9 mouse cellular contexts compared by ENCODE assay signal in the genomic region with DNA sequence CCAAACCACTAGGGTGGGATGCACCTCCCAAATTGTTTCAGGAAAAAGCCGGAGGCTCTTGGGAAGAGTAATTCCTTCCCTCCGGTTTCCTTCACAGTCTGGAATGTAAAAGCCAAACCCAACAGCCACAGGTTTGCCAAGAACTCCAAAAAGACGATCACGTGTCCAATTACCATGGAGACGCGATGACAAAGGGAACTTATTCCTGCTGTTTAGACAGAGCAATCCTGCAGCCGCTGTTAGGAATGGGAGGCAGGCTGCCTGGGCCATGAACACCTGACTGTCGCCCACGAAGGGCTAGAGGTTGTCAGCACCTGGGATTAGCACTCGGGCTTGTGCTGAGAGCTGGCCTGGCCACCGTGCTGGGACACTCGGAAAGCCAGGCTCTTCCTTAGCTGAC.
DNase-seq lines count a peak whose midpoint lies in the region; ATAC-seq and TF ChIP-seq lines count a peak whose summit lies in the region.
"Had no signal": no experiment of that assay in that cellular context is flagged by ENCODE, and none has a peak within 500 bp of the region (broad histone marks: within the 10 kb centered on the region; RNA-seq: fewer than 3 reads in every experiment).

No protein-coding gene starts in this region.

- H3K9ac ChIP-seq in hindbrain, embryonic 15.5 days = no peak overlapping the region

- H3K27ac ChIP-seq in hindbrain, embryonic 15.5 days (replicated peaks) = no peak overlapping the region

- H3K4me1 ChIP-seq in hindbrain, embryonic 15.5 days (replicated peaks) = 0 out of 2 replicates have a peak, but pooled peaks cover 10% of the 10 kb centered on the region
- H3K4me1 ChIP-seq in lung, adult 2 months (ENCODE audit: control insufficient read depth, insufficient read depth, low read length) = no peaks in the 10 kb centered on the region

- no peaks in the 10 kb centered on the region for H3K36me3 ChIP-seq in hindbrain, embryonic 15.5 days

- 54% methylated on average over 12 of the region's 12 CpGs for WGBS in hindbrain, embryonic 15.5 days
- 57% methylated on average over 12 of the region's 12 CpGs for WGBS in lung, adult 2 months

- peak; percentile 43; the same call in 1 of the 2 replicates for ATAC-seq in hindbrain, embryonic 15.5 days (ENCODE audit: low FRiP score, low read depth)

- no peak for TF ChIP-seq CTCF in lung, adult 2 months (IDR thresholded peaks at IDR 0.05; ENCODE audit: insufficient read depth, low read length)

- H3K27me3 ChIP-seq in hindbrain, embryonic 15.5 days = peaks cover 4% of the 10 kb centered on the region; the same call in 1 of the 2 replicates

- no peak overlapping the region for H3K4me2 ChIP-seq in hindbrain, embryonic 15.5 days

- H3K4me3 ChIP-seq in hindbrain, embryonic 15.5 days = no peak overlapping the region
- no peak overlapping the region for H3K4me3 ChIP-seq in lung, adult 2 months (replicated peaks; ENCODE audit: extremely low read depth, low read depth, low read length)
- H3K4me3 ChIP-seq: erythroblast, embryonic 14.5 days had no signal

- no peak for TF ChIP-seq POLR2A in lung, adult 2 months (IDR thresholded peaks at IDR 0.05; ENCODE audit: borderline replicate concordance, extremely low read depth, low read depth, low read length)

- DNase-seq in gastrocnemius, adult 18-20 months (ENCODE audit: low spot score) = peak; percentile 23
- DNase-seq in gastrocnemius, adult 8-10 months (ENCODE audit: low spot score in 2 of 2) = no peak
- DNase-seq in R1 (ENCODE audit: low read depth, low spot score) = peak; percentile 97
- peak; percentile 23 for DNase-seq in lung, adult 2 months
- DNase-seq in spleen, adult 18-20 months = no peak
- DNase-seq in cerebellum, adult 9-10 months = no peak
- DNase-seq in adrenal gland, adult 2 months = no peak

- H3K9me3 ChIP-seq in hindbrain, embryonic 15.5 days = no peaks in the 10 kb centered on the region

Comparison
In these comparisons a context has a peak if more than half of its experiments do, and no peak if none do; other contexts are left out.
1. DNase-seq: peak in gastrocnemius, adult 18-20 months (single experiment), R1 (single experiment) and lung, adult 2 months (single experiment); none in gastrocnemius, adult 8-10 months (0 of 2), spleen, adult 18-20 months (0 of 2), cerebellum, adult 9-10 months (single experiment) and adrenal gland, adult 2 months (single experiment).